Mouse (Mus musculus) spleen, adult 2 months (tissue): ENCODE results near the gene Ric1.

Experiments used
- CTCF ChIP-seq: fragments of 200-500 bp; IDR thresholded peaks from 2 replicates; pipeline ENCODE4 v1.5.1; 2011; ENCODE audit warnings: mild to moderate bottlenecking, inconsistent platforms; ENCODE audit not compliant: insufficient read depth, insufficient read length, insufficient replicate concordance; ENCODE audit errors: extremely low read depth
- POLR2A ChIP-seq: fragments of 200-500 bp; IDR thresholded peaks from 2 replicates; pipeline ENCODE4 v1.6.1; 2011; ENCODE audit warnings: low read depth, low read length, inconsistent platforms

DNA sequence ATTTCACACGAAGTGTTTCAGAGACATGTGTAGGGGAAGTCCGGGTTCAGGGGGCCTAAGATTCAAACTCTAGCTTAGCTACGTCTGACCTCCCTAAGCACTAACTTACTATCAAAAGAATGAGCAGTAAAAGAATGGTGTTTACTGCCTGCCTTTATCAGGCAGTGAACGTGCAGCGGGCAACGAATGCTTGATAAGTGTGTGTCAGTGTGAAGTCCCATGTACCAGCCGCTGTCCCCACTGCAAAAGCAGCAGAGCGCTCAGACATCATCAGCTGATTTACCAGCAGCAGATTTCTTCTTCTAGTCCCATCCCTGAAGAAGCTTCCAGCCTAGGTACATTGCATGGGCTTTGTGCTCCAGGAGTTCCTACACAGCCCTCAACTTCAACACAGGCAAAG lies 49.7 kb upstream of the Ric1 start:
- TF ChIP-seq POLR2A = no peak
- TF ChIP-seq CTCF = no peak
